Mouse (Mus musculus) olfactory bulb, adult 2 months (tissue): Measurements from ENCODE around the gene Sh3bp5.

Experiments
- CTCF ChIP-seq: fragments of 200-500 bp; IDR thresholded peaks from 2 replicates; pipeline ENCODE4 v1.5.1; 2012; ENCODE audit warnings: low read depth, mild to moderate bottlenecking, low read length, moderate library complexity; ENCODE audit not compliant: insufficient read depth
- POLR2A ChIP-seq: fragments of 200-500 bp; IDR thresholded peaks from 2 replicates; pipeline ENCODE4 v1.6.1; 2012; ENCODE audit warnings: mild to moderate bottlenecking, low read depth, low read length, moderate library complexity; ENCODE audit not compliant: insufficient read depth

DNA sequence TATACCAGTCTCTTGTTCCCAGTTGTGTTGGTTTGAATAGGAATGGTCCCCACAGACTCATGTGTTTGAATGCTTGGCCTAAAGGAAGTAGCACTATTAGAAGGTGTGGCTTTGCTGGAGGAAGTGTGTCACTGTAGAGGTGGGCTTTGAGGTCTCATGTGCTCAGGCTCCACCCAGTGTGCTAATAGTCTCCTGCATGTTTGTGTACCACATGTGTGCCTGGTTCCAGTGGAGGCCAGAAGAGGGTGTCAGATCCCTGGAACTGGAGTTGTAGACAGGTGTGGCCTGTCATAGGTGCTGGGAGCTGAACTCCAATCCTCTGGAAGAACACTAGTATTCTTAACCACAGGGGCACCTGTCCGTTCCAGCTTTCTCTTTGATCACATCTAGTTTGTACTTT is 108.7 kb downstream of the Sh3bp5 start:
- TF ChIP-seq CTCF: no peak
- no peak for TF ChIP-seq POLR2A
